Mouse (Mus musculus) MEL (cell line): ENCODE results near the gene Lifr. TPM values are rescaled to one million over a fixed set of nuclear protein-coding genes. Genes with fewer than 3 reads are reported as not detected.

Experiments used
- DNase-seq: peaks from one replicate; pipeline ENCODE4 v3.0.0; 2011; ENCODE audit warnings: low read depth, low spot score
- H3K27ac ChIP-seq: 2 replicates; pipeline ENCODE4 v1.5.1; 2012; ENCODE audit warnings: low read depth, mild to moderate bottlenecking, control low read depth, low read length, moderate library complexity; ENCODE audit not compliant: control insufficient read depth
- H3K27me3 ChIP-seq, 2 experiments: fragments of 150-350 bp in 1 of 2; sonication (generic) in 1 of 2; 2 replicates each; pipeline ENCODE4 v1.6.1; 2012; ENCODE audit warnings: low read length in 2 of 2, mild to moderate bottlenecking in 2 of 2, improper control_type of control experiment in 1 of 2, moderate library complexity in 1 of 2; ENCODE audit not compliant: insufficient read depth in 2 of 2, control insufficient read depth in 1 of 2
- H3K36me3 ChIP-seq, 2 experiments: 2 replicates each; pipeline ENCODE4 v1.6.1; 2012 to 2014; ENCODE audit warnings: low read length in 2 of 2, improper control_type of control experiment in 1 of 2, inconsistent platforms in 1 of 2, mild to moderate bottlenecking in 1 of 2; ENCODE audit not compliant: insufficient read depth in 2 of 2, control insufficient read depth in 1 of 2
- H3K4me1 ChIP-seq, 2 experiments: fragments of 150-350 bp in 1 of 2; sonication (generic) in 1 of 2; 2 replicates each; pipeline ENCODE4 v1.6.1; 2012; ENCODE audit warnings: low read length in 2 of 2, improper control_type of control experiment in 1 of 2, mild to moderate bottlenecking in 1 of 2; ENCODE audit not compliant: insufficient read depth in 2 of 2, control insufficient read depth in 1 of 2
- H3K4me3 ChIP-seq, 2 experiments: fragments of 150-350 bp in 1 of 2; sonication (generic) in 1 of 2; 2 replicates each; pipeline ENCODE4 v1.5.1; 2012; ENCODE audit warnings: low read depth in 2 of 2, low read length in 2 of 2, mild to moderate bottlenecking in 2 of 2, moderate library complexity in 2 of 2, control low read depth in 1 of 2, improper control_type of control experiment in 1 of 2; ENCODE audit not compliant: control insufficient read depth in 1 of 2, insufficient read depth in 1 of 2
- H3K79me2 ChIP-seq: 2 replicates; pipeline ENCODE4 v1.6.1; 2012; ENCODE audit warnings: mild to moderate bottlenecking, low read length, moderate library complexity; ENCODE audit not compliant: control insufficient read depth, poor library complexity, insufficient read depth
- H3K9ac ChIP-seq: 2 replicates; pipeline ENCODE4 v1.6.1; 2012; ENCODE audit warnings: low read depth, mild to moderate bottlenecking, control low read depth, low read length, moderate library complexity; ENCODE audit not compliant: control insufficient read depth, poor library complexity, severe bottlenecking
- H3K9me3 ChIP-seq: fragments of 150-350 bp; sonication (generic); replicated peaks from 2 replicates; pipeline ENCODE4 v1.6.1; 2012; ENCODE audit warnings: mild to moderate bottlenecking, low read length, improper control_type of control experiment, moderate library complexity; ENCODE audit not compliant: insufficient read depth
- BHLHE40 ChIP-seq: IDR thresholded peaks from 2 replicates; pipeline ENCODE4 v1.6.1; 2012; ENCODE audit warnings: low read depth, mild to moderate bottlenecking, inconsistent platforms, low read length, improper control_type of control experiment, borderline replicate concordance
- E2F4 ChIP-seq: IDR thresholded peaks from 2 replicates; pipeline ENCODE4 v1.6.1; 2011; ENCODE audit warnings: low read depth, low read length, improper control_type of control experiment, borderline replicate concordance
- ETS1 ChIP-seq: IDR thresholded peaks from 2 replicates; pipeline ENCODE4 v1.6.1; 2012; ENCODE audit warnings: low read depth, mild to moderate bottlenecking, inconsistent platforms, low read length, improper control_type of control experiment, moderate library complexity
- GATA1 ChIP-seq: IDR thresholded peaks from 2 replicates; pipeline ENCODE4 v1.6.1; 2011; ENCODE audit warnings: low read depth, low read length, improper control_type of control experiment
- HCFC1 ChIP-seq: IDR thresholded peaks from 2 replicates; pipeline ENCODE4 v1.6.1; 2012; ENCODE audit warnings: low read depth, mild to moderate bottlenecking, inconsistent platforms, low read length, improper control_type of control experiment, moderate library complexity
- KAT2A ChIP-seq: conservative IDR thresholded peaks from 2 replicates; pipeline ENCODE4 v1.6.1; 2012; ENCODE audit warnings: low read depth, low read length, improper control_type of control experiment, inconsistent platforms
- MAFK ChIP-seq: IDR thresholded peaks from 2 replicates; pipeline ENCODE4 v1.6.1; 2011; ENCODE audit warnings: low read depth, mild to moderate bottlenecking, low read length, improper control_type of control experiment, borderline replicate concordance
- MAX ChIP-seq: IDR thresholded peaks from 2 replicates; pipeline ENCODE4 v1.6.1; 2011; ENCODE audit warnings: low read length, improper control_type of control experiment
- MEF2A ChIP-seq: IDR thresholded peaks from 2 replicates; pipeline ENCODE4 v1.6.1; 2014; ENCODE audit warnings: low read depth, mild to moderate bottlenecking, inconsistent platforms, low read length, improper control_type of control experiment; ENCODE audit not compliant: poor library complexity, insufficient replicate concordance, severe bottlenecking; ENCODE audit errors: extremely low read depth
- MXI1 ChIP-seq: IDR thresholded peaks from 2 replicates; pipeline ENCODE4 v1.6.1; 2011; ENCODE audit warnings: mild to moderate bottlenecking, low read depth, low read length, improper control_type of control experiment
- MYB ChIP-seq: IDR thresholded peaks from 2 replicates; pipeline ENCODE4 v1.6.1; 2011; ENCODE audit warnings: mild to moderate bottlenecking, low read depth, low read length, improper control_type of control experiment
- MYC ChIP-seq: IDR thresholded peaks from 2 replicates; pipeline ENCODE4 v1.6.1; 2011; ENCODE audit warnings: low read depth, mild to moderate bottlenecking, low read length, improper control_type of control experiment, moderate library complexity
- NRF1 ChIP-seq: IDR thresholded peaks from 2 replicates; pipeline ENCODE4 v1.6.1; 2014; ENCODE audit warnings: low read depth, mild to moderate bottlenecking, inconsistent platforms, low read length, improper control_type of control experiment, moderate library complexity; ENCODE audit not compliant: poor library complexity, insufficient read depth, severe bottlenecking
- POLR2A ChIP-seq, 2 experiments: IDR thresholded peaks; 2 replicates each; pipeline ENCODE4 v1.6.1; 2011 to 2012; ENCODE audit warnings: low read length in 2 of 2, mild to moderate bottlenecking in 2 of 2, control low read depth in 1 of 2, improper control_type of control experiment in 1 of 2, low read depth in 1 of 2, moderate library complexity in 1 of 2; ENCODE audit not compliant: control insufficient read depth in 1 of 2, insufficient read depth in 1 of 2, poor library complexity in 1 of 2
- POLR2AphosphoS2 ChIP-seq: IDR thresholded peaks from 2 replicates; pipeline ENCODE4 v1.6.1; 2011; ENCODE audit warnings: low read length, improper control_type of control experiment
- POLR2AphosphoS5 ChIP-seq: IDR thresholded peaks from 2 replicates; pipeline ENCODE4 v1.6.1; 2012; ENCODE audit warnings: low read depth, borderline replicate concordance, mild to moderate bottlenecking, inconsistent platforms, low read length, moderate library complexity, mixed read lengths
- RAD21 ChIP-seq: IDR thresholded peaks from 2 replicates; pipeline ENCODE4 v1.6.1; 2011; ENCODE audit warnings: mild to moderate bottlenecking, low read depth, low read length, improper control_type of control experiment
- RCOR1 ChIP-seq: IDR thresholded peaks from 2 replicates; pipeline ENCODE4 v1.6.1; 2012; ENCODE audit warnings: low read depth, mild to moderate bottlenecking, inconsistent platforms, low read length, improper control_type of control experiment
- SIN3A ChIP-seq: IDR thresholded peaks from 2 replicates; pipeline ENCODE4 v1.6.1; 2012; ENCODE audit warnings: low read length, improper control_type of control experiment, inconsistent platforms
- TAL1 ChIP-seq: IDR thresholded peaks from 2 replicates; pipeline ENCODE4 v1.6.1; 2012; ENCODE audit warnings: mild to moderate bottlenecking, inconsistent platforms, low read length, moderate library complexity, mixed read lengths
- TBP ChIP-seq: IDR thresholded peaks from 2 replicates; pipeline ENCODE4 v1.8.0; 2011; ENCODE audit warnings: low read depth, low read length, improper control_type of control experiment
- TCF12 ChIP-seq: IDR thresholded peaks from 2 replicates; pipeline ENCODE4 v1.6.1; 2014; ENCODE audit warnings: low read depth, mild to moderate bottlenecking, inconsistent platforms, low read length, improper control_type of control experiment, moderate library complexity
- USF1 ChIP-seq: IDR thresholded peaks from 2 replicates; pipeline ENCODE4 v1.6.1; 2014; ENCODE audit warnings: low read depth, mild to moderate bottlenecking, inconsistent platforms, low read length, improper control_type of control experiment, moderate library complexity
- ZC3H11A ChIP-seq: IDR thresholded peaks from 2 replicates; pipeline ENCODE4 v1.6.1; 2012; ENCODE audit warnings: low read depth, mild to moderate bottlenecking, inconsistent platforms, low read length, improper control_type of control experiment
- ZKSCAN1 ChIP-seq: IDR thresholded peaks from 2 replicates; pipeline ENCODE4 v1.6.1; 2012; ENCODE audit warnings: low read depth, mild to moderate bottlenecking, inconsistent platforms, low read length, improper control_type of control experiment, moderate library complexity
- ZMIZ1 ChIP-seq: IDR thresholded peaks from 2 replicates; pipeline ENCODE4 v1.6.1; 2012; ENCODE audit warnings: low read depth, mild to moderate bottlenecking, inconsistent platforms, low read length, improper control_type of control experiment, moderate library complexity
- polyA plus RNA-seq, 2 experiments: library from polyadenylated mRNA; stranded (reverse) in 1 of 2; unstranded in 1 of 2; fragments of >175 nt in 1 of 2; fragments of >200 nt in 1 of 2; gene quantifications; 2 replicates each; pipeline versions ENCODE4 v1.2.1 to v1.2.4; 2012; ENCODE audit warnings: low replicate concordance in 2 of 2, low read depth in 1 of 2; ENCODE audit not compliant: insufficient read length in 2 of 2, insufficient read depth in 1 of 2, missing spikeins in 1 of 2
- total RNA-seq: library from RNA; depleted of rRNA; stranded (reverse); fragments of 300-350 nt; gene quantifications from 2 replicates; pipeline ENCODE4 v1.2.3, GENCODE M21; 2012

Lifr gene
- total and polyA plus RNA-seq, 3 experiments = not detected

DNA sequence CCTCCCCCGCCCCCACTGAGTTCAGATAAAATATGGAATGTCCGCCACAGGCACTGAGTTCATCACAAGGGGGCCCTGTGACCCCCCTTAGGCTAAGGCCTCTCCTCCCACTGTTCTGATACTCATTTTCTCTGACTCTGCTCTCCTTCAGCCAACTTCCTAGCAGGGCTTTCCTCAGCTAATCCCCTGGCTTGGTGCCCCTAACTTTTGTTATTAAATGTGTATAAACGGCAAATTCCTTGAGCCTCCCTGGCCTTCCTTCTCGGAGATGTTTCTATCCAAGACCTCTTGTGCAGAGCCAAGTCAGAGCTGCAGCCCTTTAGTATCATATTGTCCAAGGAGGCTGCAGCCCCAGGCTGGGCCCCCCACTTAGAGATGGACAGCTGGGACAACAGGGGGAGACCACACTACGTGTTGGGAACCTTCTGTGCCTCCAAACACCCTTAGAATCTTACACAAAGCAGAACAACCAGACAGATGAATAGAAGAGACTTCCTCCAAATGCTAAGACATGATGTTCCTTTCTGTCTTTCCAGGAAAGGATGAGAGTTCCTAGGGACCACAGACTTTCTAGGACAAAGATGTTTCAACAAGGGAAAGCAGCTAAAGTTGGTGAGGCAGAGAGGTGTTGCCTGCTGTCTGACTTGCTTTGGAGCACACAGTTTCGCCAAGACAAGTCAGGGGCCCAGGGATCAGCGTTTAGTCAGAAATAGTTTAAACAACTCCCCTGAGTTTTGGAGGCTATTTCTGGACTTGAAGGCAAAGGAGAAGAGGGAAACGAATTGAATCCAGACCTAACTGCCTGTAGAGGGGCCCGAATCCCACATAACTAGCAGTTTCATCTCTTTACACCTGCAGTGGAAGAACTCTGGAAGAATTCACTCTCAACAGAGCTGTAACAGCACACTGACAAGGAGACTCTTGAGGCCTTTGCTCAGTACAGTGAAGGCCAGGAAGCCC lies 111.3 kb downstream of the Lifr start:
- H3K79me2 ChIP-seq = no peaks in the 10 kb centered on the region
- no peaks in the 10 kb centered on the region for H3K4me1 ChIP-seq
- H3K9me3 ChIP-seq = no peaks in the 10 kb centered on the region
- no peak overlapping the region for H3K4me3 ChIP-seq
- H3K9ac ChIP-seq = no peak overlapping the region
- H3K27ac ChIP-seq = no peak overlapping the region
- no peaks in the 10 kb centered on the region for H3K27me3 ChIP-seq
- H3K36me3 ChIP-seq = no peaks in the 10 kb centered on the region
- no peak for TF ChIP-seq NRF1
- TF ChIP-seq ZC3H11A = no peak
- no peak for TF ChIP-seq POLR2AphosphoS5
- TF ChIP-seq MAX = no peak
- TF ChIP-seq MYB = no peak
- TF ChIP-seq SIN3A = no peak
- TF ChIP-seq MEF2A = no peak
- no peak for TF ChIP-seq BHLHE40
- no peak for TF ChIP-seq MAFK
- TF ChIP-seq POLR2A (IDR thresholded peaks at IDR 0.05; ENCODE audit: control insufficient read depth in 1 of 2, insufficient read depth in 1 of 2, low read depth in 1 of 2, low read length in 2 of 2, poor library complexity in 1 of 2) = no peak
- no peak for TF ChIP-seq MYC
- no peak for TF ChIP-seq TBP
- TF ChIP-seq ZKSCAN1 = no peak
- no peak for TF ChIP-seq ETS1
- no peak for TF ChIP-seq TAL1
- no peak for TF ChIP-seq USF1
- no peak for TF ChIP-seq KAT2A
- TF ChIP-seq RCOR1 = no peak
- no peak for TF ChIP-seq MXI1
- no peak for DNase-seq

DNA sequence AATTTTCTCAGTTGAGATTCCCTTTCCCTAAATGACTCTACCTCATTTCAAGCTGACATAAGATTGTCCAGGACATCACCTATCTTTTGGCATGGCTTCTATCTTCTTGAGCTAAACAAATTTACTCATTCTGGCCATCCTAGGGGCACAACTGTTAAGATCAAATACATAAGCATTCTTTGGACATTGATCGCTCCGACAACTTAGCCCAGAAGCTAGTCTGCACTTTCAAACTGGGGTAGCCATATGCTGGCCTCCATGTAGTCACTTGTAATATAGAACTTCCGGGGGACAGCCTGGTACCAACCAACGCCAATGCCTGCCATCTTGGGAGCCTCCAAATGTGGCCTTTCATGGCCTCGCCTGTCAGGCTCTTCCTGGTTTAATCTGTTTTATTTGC lies 112.6 kb downstream of the Lifr start:
- Histone ChIP-seq H3K27me3 (no peaks in the 10 kb centered on the region), H3K27ac (no peak overlapping the region), H3K9me3 (no peaks in the 10 kb centered on the region), H3K9ac (no peak overlapping the region), H3K4me3 (no peak overlapping the region), H3K79me2 (no peaks in the 10 kb centered on the region), H3K4me1 (no peaks in the 10 kb centered on the region), H3K36me3 (no peaks in the 10 kb centered on the region)
- no peak for DNase-seq
- TF ChIP-seq TCF12 = no peak
- TF ChIP-seq RAD21 = no peak
- TF ChIP-seq ZMIZ1 = no peak
- no peak for TF ChIP-seq TAL1
- no peak for TF ChIP-seq MYC
- no peak for TF ChIP-seq GATA1
- TF ChIP-seq POLR2AphosphoS2 = no peak
- no peak for TF ChIP-seq ZKSCAN1
- TF ChIP-seq E2F4 = no peak
- TF ChIP-seq TBP = no peak
- TF ChIP-seq HCFC1 = no peak
